Mouse (Mus musculus): ENCODE results near the gene Tcf7l2. TPM values are rescaled to one million over a fixed set of nuclear protein-coding genes. Genes with fewer than 3 reads are reported as not detected.

Tcf7l2 gene
- polyA plus RNA-seq, 1 experiment from 2014 or later: 48.2 TPM

DNA sequence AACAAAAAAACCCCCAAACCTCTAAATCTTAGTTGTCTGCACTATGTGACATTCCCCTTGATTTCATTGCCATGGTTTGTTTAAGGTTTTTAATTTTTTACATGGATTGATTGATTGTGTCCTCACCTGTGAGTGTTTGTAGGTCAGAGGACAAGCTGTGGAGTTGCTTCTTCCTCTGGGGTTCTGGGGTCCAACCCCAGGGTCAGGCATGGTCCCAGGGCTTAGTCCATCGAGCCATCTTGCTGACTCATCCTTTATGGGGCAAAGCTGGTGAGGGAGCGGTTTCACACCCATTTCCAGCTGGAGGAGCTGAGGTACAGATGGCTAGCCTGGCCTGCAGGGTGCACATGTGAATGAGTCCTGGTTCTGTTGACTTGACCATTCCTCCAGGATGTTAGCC lies 66.7 kb downstream of the Tcf7l2 start:
- Histone ChIP-seq H3K9me3 (replicated peaks) (no peaks in the 10 kb centered on the region), H3K27ac (no peak overlapping the region), H3K9ac (no peak overlapping the region), H3K27me3 (no peaks in the 10 kb centered on the region), H3K4me3 (no peak overlapping the region), H3K4me2 (no peak overlapping the region), H3K4me1 (replicated peaks) (peaks cover 21% of the 10 kb centered on the region), H3K36me3 (no peaks in the 10 kb centered on the region)
- 65% methylated on average over 2 of the region's 2 CpGs for WGBS
- no peak for ATAC-seq (replicated peaks; ENCODE audit: insufficient number of reproducible peaks, insufficient read depth, low FRiP score, low read depth)

DNA sequence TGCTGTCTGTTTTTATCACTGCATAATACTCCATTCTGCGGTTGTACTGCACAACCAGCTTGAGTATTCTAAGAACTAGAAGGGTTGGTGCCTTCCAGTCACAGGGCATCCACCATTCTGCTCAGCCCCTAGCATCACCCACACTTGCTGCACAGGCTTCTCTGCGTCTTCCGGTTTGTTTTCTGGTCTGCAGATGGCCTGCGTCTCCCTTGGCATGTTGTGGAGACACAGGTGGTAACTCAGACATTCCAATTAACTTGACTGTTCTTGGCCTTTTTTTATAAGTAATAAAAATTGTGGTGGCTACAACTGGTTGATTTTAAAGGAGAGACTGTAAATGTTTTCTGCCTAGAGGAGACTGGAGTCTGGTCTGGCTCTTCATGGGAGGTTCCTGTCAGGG lies 67.9 kb downstream of the Tcf7l2 start:
- Histone ChIP-seq H3K4me1 (replicated peaks) (peaks cover 26% of the 10 kb centered on the region), H3K4me3 (no peak overlapping the region), H3K36me3 (no peaks in the 10 kb centered on the region), H3K27me3 (no peaks in the 10 kb centered on the region), H3K4me2 (no peak overlapping the region), H3K9me3 (replicated peaks) (no peaks in the 10 kb centered on the region), H3K9ac (no peak overlapping the region), H3K27ac (no peak overlapping the region)
- ATAC-seq (replicated peaks; ENCODE audit: insufficient number of reproducible peaks, insufficient read depth, low FRiP score, low read depth): no peak
- 91% methylated on average over 4 of the region's 4 CpGs for WGBS

GRCm38 (mm10) chr19:55812236-55812635 lies 70.6 kb downstream of the Tcf7l2 start:
- Histone ChIP-seq H3K27ac (no peak overlapping the region), H3K4me1 (replicated peaks) (peaks cover 18% of the 10 kb centered on the region), H3K36me3 (no peaks in the 10 kb centered on the region), H3K9me3 (replicated peaks) (no peaks in the 10 kb centered on the region), H3K4me2 (no peak overlapping the region), H3K9ac (no peak overlapping the region), H3K27me3 (no peaks in the 10 kb centered on the region), H3K4me3 (no peak overlapping the region)
- no peak for ATAC-seq (replicated peaks; ENCODE audit: insufficient number of reproducible peaks, insufficient read depth, low FRiP score, low read depth)

- H3K9ac ChIP-seq: no peak overlapping the region
Measured at GRCm38 (mm10) chr19:55815010-55815790, 73.6 kb downstream of the Tcf7l2 start.

DNA sequence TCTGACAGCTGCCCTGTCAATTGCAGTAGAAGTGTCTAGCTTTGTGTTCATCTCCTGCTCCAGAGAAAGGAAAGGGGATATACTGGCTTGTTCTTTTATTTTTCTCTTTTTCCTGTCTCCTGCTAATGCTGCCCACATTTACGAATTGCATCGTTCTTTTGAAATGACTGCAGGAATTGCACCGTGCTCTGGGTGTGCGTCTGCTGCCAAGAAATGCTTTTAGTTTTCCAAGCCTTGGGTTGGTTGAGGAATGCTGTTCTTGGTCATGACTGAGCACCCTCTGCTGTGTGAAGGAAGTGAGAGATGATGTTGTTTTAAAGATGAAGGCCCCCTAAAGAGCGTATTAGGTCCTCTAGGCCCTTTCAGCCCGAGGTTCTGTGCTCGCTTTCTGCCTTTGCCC lies 75.4 kb downstream of the Tcf7l2 start:
- Histone ChIP-seq H3K36me3 (peaks cover 12% of the 10 kb centered on the region), H3K4me1 (replicated peaks) (peaks cover 13% of the 10 kb centered on the region), H3K4me2 (no peak overlapping the region), H3K27me3 (no peaks in the 10 kb centered on the region), H3K9me3 (replicated peaks) (no peaks in the 10 kb centered on the region), H3K9ac (no peak overlapping the region), H3K27ac (no peak overlapping the region), H3K4me3 (no peak overlapping the region)
- no peak for ATAC-seq (replicated peaks; ENCODE audit: insufficient number of reproducible peaks, insufficient read depth, low FRiP score, low read depth)
- WGBS: 68% methylated on average over 7 of the region's 7 CpGs

More at GRCm38 (mm10) chr19:55815010-55815790, 73.6 kb downstream of the Tcf7l2 start:
- H3K27ac ChIP-seq: no peak overlapping the region
- ATAC-seq (replicated peaks; ENCODE audit: insufficient number of reproducible peaks, insufficient read depth, low FRiP score, low read depth): no peak
- H3K4me1 ChIP-seq (replicated peaks): peaks cover 13% of the 10 kb centered on the region
- no peak overlapping the region for H3K4me3 ChIP-seq
- no peaks in the 10 kb centered on the region for H3K27me3 ChIP-seq
- peaks cover 8% of the 10 kb centered on the region for H3K36me3 ChIP-seq
- H3K4me2 ChIP-seq: no peak overlapping the region
- WGBS: 70% methylated on average over 15 of the region's 15 CpGs
- no peaks in the 10 kb centered on the region for H3K9me3 ChIP-seq (replicated peaks)

DNA sequence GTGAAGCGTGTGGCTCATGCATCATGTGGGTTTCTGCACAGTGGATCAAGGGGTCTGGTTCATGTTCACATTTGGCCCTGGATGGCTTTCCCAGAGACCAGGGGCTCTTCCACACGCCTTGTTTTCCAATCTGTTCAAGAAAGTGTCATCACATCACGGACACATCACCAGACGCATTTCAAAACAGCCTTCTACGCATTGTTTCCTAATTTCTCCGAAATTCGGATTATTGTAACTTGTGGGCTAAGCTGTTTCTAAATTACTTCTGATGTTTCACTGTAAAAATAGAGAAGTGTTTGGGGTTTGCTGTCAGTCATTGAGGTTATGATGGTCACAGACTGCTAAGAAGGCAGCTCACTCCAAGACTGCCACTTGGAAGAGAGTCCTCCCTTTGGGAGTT lies 78.6 kb downstream of the Tcf7l2 start:
- no peak overlapping the region for H3K9ac ChIP-seq
- peaks cover 2% of the 10 kb centered on the region for H3K4me1 ChIP-seq (replicated peaks)
- no peak overlapping the region for H3K4me2 ChIP-seq
- no peaks in the 10 kb centered on the region for H3K9me3 ChIP-seq (replicated peaks)
- no peak overlapping the region for H3K4me3 ChIP-seq
- WGBS: 83% methylated on average over 7 of the region's 7 CpGs
- no peaks in the 10 kb centered on the region for H3K27me3 ChIP-seq
- peaks cover 12% of the 10 kb centered on the region for H3K36me3 ChIP-seq
- H3K27ac ChIP-seq: no peak overlapping the region
- no peak for ATAC-seq (replicated peaks; ENCODE audit: insufficient number of reproducible peaks, insufficient read depth, low FRiP score, low read depth)

GRCm38 (mm10) chr19:55825001-55825827 lies 83.6 kb downstream of the Tcf7l2 start:
- ATAC-seq (replicated peaks; ENCODE audit: insufficient number of reproducible peaks, insufficient read depth, low FRiP score, low read depth): no peak
- H3K27ac ChIP-seq: peak overlapping the region; percentile 17; the same call in 1 of the 2 replicates
- no peak overlapping the region for H3K9ac ChIP-seq
- peaks cover 4% of the 10 kb centered on the region; the same call in 1 of the 2 replicates for H3K36me3 ChIP-seq
- no peaks in the 10 kb centered on the region for H3K27me3 ChIP-seq
- no peak overlapping the region for H3K4me2 ChIP-seq
- H3K4me1 ChIP-seq (replicated peaks): peaks cover 34% of the 10 kb centered on the region
- H3K4me3 ChIP-seq: no peak overlapping the region
- no peaks in the 10 kb centered on the region for H3K9me3 ChIP-seq (replicated peaks)
- 54% methylated on average over 8 of the region's 8 CpGs for WGBS

GRCm38 (mm10) chr19:55825951-55826507 lies 84.4 kb downstream of the Tcf7l2 start:
- no peaks in the 10 kb centered on the region for H3K9me3 ChIP-seq (replicated peaks)
- H3K4me2 ChIP-seq: no peak overlapping the region
- H3K4me3 ChIP-seq: no peak overlapping the region
- peaks cover 40% of the 10 kb centered on the region for H3K4me1 ChIP-seq (replicated peaks)
- no peak for ATAC-seq (replicated peaks; ENCODE audit: insufficient number of reproducible peaks, insufficient read depth, low FRiP score, low read depth)
- no peak overlapping the region for H3K9ac ChIP-seq
- WGBS: 70% methylated on average over 10 of the region's 10 CpGs
- peaks cover 4% of the 10 kb centered on the region; the same call in 1 of the 2 replicates for H3K36me3 ChIP-seq
- peak overlapping the region; percentile 17; the same call in 1 of the 2 replicates for H3K27ac ChIP-seq
- no peaks in the 10 kb centered on the region for H3K27me3 ChIP-seq

- Histone ChIP-seq H3K36me3 (no peaks in the 10 kb centered on the region), H3K4me3 (no peak overlapping the region), H3K4me2 (no peak overlapping the region), H3K27ac (no peak overlapping the region), H3K4me1 (replicated peaks) (peaks cover 45% of the 10 kb centered on the region), H3K27me3 (no peaks in the 10 kb centered on the region), H3K9me3 (replicated peaks) (no peaks in the 10 kb centered on the region), H3K9ac (no peak overlapping the region)
- 62% methylated on average over 13 of the region's 13 CpGs for WGBS
- 0 out of 2 replicates have a peak, but pooled peaks have one; percentile 14 for ATAC-seq (replicated peaks; ENCODE audit: insufficient number of reproducible peaks, insufficient read depth, low FRiP score, low read depth)
Measured at GRCm38 (mm10) chr19:55827613-55828259, 86.1 kb downstream of the Tcf7l2 start.

- Histone ChIP-seq H3K27me3 (no peaks in the 10 kb centered on the region), H3K27ac (no peak overlapping the region), H3K4me1 (replicated peaks) (peaks cover 35% of the 10 kb centered on the region), H3K9ac (no peak overlapping the region), H3K4me3 (no peak overlapping the region), H3K9me3 (replicated peaks) (no peaks in the 10 kb centered on the region), H3K36me3 (peaks cover 5% of the 10 kb centered on the region; the same call in 1 of the 2 replicates), H3K4me2 (no peak overlapping the region)
- WGBS: 83% methylated on average over 9 of the region's 9 CpGs
- ATAC-seq (replicated peaks; ENCODE audit: insufficient number of reproducible peaks, insufficient read depth, low FRiP score, low read depth): no peak
Measured at GRCm38 (mm10) chr19:55830976-55831559, 89.4 kb downstream of the Tcf7l2 start.

All from heart, embryonic 15.5 days (tissue).